Mouse (Mus musculus): ENCODE results near the gene Fahd1.

DNA sequence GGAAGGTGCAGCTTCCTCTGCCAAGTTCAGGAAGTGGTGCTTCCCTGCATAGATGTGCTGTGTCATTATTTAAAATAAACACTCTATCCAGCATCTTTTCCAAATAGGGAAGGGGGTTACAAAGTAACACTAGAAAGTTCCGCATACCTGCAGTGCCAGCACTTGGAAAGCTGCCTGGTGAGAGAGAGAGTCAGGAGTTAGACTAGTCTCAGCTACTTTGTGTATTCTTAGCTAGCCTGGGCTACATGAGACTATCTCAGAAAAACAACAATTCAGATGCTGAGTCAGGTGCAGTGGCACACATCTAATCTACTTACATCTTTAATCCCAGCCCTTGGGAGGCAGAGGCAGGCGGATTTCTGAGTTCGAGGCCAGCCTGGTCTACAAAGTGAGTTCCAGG is 11.6 kb upstream of the Fahd1 start:
- TF ChIP-seq POLR2A (IDR thresholded peaks at IDR 0.05; ENCODE audit: extremely low read depth, insufficient read depth, low read length) (no peak), CTCF (IDR thresholded peaks at IDR 0.05; ENCODE audit: extremely low read depth, insufficient read depth, low read length) (no peak)

All from cortical plate, adult 2 months (tissue).